Mouse (Mus musculus): ENCODE measurements at regions not wholly inside any gene's neighbourhood (a gene's known extent, or its start where the extent isn't known, plus 50 kb on each side); places are given as distances from the start of the nearest gene placed in this dataset.

DNA sequence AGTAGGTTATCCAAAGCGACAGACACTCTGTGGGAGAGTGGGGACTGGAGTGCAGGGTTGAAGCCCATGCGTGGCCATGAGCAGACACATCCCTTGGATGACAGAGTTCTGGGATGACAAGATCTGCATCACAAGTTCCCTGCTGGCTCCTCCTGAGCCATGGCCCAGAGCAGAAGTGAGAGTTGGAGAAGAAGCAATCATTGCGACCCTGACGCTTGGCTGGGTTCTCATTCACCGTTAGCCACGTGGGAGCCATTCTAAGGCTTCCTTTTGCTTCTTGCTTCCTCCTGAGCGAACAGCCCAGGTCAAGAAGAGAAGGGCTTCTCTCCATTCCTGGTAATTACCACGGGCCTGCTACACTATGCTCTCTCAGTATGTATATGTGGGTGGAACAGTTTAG lies 244.6 kb downstream of the Foxo1 start:
- H3K4me1 ChIP-seq (ENCODE audit: control insufficient read depth, insufficient read depth, low read length) = no peaks in the 10 kb centered on the region
- ATAC-seq (ENCODE audit: low read depth) = no peak
- no peak overlapping the region for H3K4me2 ChIP-seq (ENCODE audit: low read depth, low read length)
- H3K27ac ChIP-seq (ENCODE audit: low read depth, low read length) = no peak overlapping the region
- no peaks in the 10 kb centered on the region for H3K36me3 ChIP-seq (ENCODE audit: control insufficient read depth, insufficient read depth, low read length)
- H3K9ac ChIP-seq (replicated peaks; ENCODE audit: low read depth, low read length) = no peak overlapping the region
- no peaks in the 10 kb centered on the region for H3K27me3 ChIP-seq (ENCODE audit: control insufficient read depth, insufficient read depth, low read length)
- H3K4me3 ChIP-seq (ENCODE audit: low read depth, low read length) = no peak overlapping the region
- no peaks in the 10 kb centered on the region for H3K9me3 ChIP-seq (ENCODE audit: control insufficient read depth, low read length)
- WGBS = 90% methylated on average over 8 of the region's 8 CpGs

DNA sequence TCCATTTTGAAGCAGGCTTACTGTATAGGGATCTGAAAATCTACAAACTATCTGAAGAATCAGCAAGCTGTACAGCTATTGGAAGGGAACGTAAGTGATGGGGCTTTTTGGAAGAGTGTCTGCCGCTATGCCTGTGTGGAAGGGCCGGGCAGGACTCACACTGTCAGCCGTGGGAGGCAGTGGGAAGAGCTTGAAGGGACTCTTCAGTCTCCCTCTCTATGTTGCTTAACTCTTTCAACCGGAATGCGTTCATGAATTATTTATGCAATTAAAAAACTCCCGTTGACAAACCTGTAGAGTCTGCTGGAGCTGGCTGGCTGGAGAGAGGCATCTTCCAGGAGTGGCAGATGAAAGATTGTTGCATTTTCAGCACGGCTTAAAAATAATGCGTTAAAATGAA lies 243.4 kb downstream of the Foxo1 start:
- H3K36me3 ChIP-seq (ENCODE audit: control insufficient read depth, insufficient read depth, low read length) = no peaks in the 10 kb centered on the region
- no peaks in the 10 kb centered on the region for H3K27me3 ChIP-seq (ENCODE audit: control insufficient read depth, insufficient read depth, low read length)
- 50% methylated on average over 9 of the region's 9 CpGs for WGBS
- H3K4me2 ChIP-seq (ENCODE audit: low read depth, low read length) = no peak overlapping the region
- ATAC-seq (ENCODE audit: low read depth) = peak; percentile 45; the same call in 1 of the 2 replicates
- H3K4me1 ChIP-seq (ENCODE audit: control insufficient read depth, insufficient read depth, low read length) = no peaks in the 10 kb centered on the region
- no peak overlapping the region for H3K9ac ChIP-seq (replicated peaks; ENCODE audit: low read depth, low read length)
- no peaks in the 10 kb centered on the region for H3K9me3 ChIP-seq (ENCODE audit: control insufficient read depth, low read length)
- no peak overlapping the region for H3K27ac ChIP-seq (ENCODE audit: low read depth, low read length)
- no peak overlapping the region for H3K4me3 ChIP-seq (ENCODE audit: low read depth, low read length)

DNA sequence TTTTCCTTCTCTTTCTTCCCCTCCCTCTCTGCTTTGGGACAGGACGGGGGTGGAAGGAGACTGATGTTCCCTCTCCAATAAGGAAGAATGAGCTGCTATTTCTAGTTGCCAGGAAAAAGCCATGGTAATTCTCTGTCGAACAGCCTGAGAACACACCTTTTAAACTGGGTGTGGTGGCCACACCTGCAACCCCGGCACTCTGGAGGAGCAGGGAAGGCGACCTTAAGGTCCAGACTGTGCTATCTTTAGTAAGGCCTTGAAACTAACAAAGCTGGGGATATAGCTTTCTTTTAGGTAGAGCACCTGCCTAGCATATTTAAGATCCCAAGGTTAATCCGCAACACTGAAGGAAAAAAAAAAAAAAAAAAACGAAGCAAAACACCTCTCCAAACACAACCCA lies 242.7 kb downstream of the Foxo1 start:
- Histone ChIP-seq H3K27me3 (ENCODE audit: control insufficient read depth, insufficient read depth, low read length) (no peaks in the 10 kb centered on the region), H3K4me3 (ENCODE audit: low read depth, low read length) (no peak overlapping the region), H3K9ac (replicated peaks; ENCODE audit: low read depth, low read length) (no peak overlapping the region), H3K4me1 (ENCODE audit: control insufficient read depth, insufficient read depth, low read length) (no peaks in the 10 kb centered on the region), H3K36me3 (ENCODE audit: control insufficient read depth, insufficient read depth, low read length) (no peaks in the 10 kb centered on the region), H3K4me2 (ENCODE audit: low read depth, low read length) (0 out of 2 replicates have a peak overlapping the region, but pooled peaks have one; percentile 32), H3K9me3 (ENCODE audit: control insufficient read depth, low read length) (no peaks in the 10 kb centered on the region), H3K27ac (ENCODE audit: low read depth, low read length) (no peak overlapping the region)
- 76% methylated on average over 6 of the region's 6 CpGs for WGBS
- ATAC-seq (ENCODE audit: low read depth) = peak; percentile 29; the same call in 1 of the 2 replicates

DNA sequence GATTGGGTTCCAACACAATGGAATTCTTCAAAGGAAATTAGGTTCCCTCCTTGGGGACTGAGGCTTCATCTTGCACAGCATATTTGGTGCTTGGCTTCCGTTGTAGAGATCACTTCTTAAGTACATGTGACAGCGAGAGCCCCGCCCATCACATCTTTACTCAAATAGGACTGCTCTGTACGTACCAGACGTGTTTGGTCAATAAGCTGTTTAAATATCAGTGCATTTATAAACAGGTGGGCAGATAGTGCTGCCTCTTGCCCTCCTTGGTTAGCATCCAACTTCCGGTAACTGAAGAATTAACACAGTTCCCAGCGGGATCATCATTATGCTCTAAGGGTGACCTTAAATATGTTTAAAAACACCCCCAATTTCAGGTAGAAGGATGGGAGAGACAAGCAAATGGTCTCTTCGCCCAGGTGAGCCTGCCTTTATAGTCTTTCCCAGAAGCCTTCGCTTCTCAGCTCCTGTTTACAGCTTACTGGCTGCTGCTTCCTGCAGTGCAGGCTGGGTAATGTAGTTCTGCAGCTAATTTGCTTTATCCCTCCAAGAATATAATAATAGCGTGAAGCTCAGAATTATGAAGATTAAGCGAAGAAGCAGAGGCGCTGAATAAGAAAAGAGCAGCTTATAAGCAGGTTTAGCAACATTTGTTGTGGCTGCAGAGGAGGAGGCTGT lies 242.1 kb downstream of the Foxo1 start:
- H3K4me1 ChIP-seq (ENCODE audit: control insufficient read depth, insufficient read depth, low read length) = no peaks in the 10 kb centered on the region
- H3K4me2 ChIP-seq (ENCODE audit: low read depth, low read length) = peak overlapping the region; percentile 32; the same call in 1 of the 2 replicates
- peak; percentile 83 for ATAC-seq (ENCODE audit: low read depth)
- peak overlapping the region; percentile 11; the same call in 1 of the 2 replicates for H3K4me3 ChIP-seq (ENCODE audit: low read depth, low read length)
- H3K9ac ChIP-seq (replicated peaks; ENCODE audit: low read depth, low read length) = 0 out of 2 replicates have a peak overlapping the region, but pooled peaks have one; percentile 28
- no peaks in the 10 kb centered on the region for H3K9me3 ChIP-seq (ENCODE audit: control insufficient read depth, low read length)
- no peak overlapping the region for H3K27ac ChIP-seq (ENCODE audit: low read depth, low read length)
- H3K27me3 ChIP-seq (ENCODE audit: control insufficient read depth, insufficient read depth, low read length) = no peaks in the 10 kb centered on the region
- H3K36me3 ChIP-seq (ENCODE audit: control insufficient read depth, insufficient read depth, low read length) = no peaks in the 10 kb centered on the region
- WGBS = 66% methylated on average over 12 of the region's 12 CpGs

DNA sequence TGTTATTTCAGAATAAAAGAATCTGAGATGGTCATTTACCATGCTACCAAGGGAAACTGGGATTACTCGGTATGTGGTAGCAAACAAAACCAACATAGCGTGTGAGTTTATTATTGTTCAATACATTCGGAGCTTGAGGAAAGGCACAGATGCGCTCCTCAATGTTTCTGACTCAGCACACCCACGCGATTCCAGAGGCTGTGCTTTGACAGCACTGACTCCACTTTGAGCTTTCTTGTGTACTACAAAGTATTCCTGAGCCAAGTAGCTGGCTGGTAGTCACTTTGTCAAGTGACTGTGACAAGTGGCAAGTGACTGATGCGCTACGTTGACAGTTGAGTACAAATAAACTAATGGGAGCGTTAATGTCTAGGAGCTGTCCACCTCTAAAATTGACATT lies 235.8 kb downstream of the Foxo1 start:
- Histone ChIP-seq H3K27ac (ENCODE audit: low read depth, low read length) (no peak overlapping the region), H3K9ac (replicated peaks; ENCODE audit: low read depth, low read length) (no peak overlapping the region), H3K36me3 (ENCODE audit: control insufficient read depth, insufficient read depth, low read length) (no peaks in the 10 kb centered on the region), H3K4me3 (ENCODE audit: low read depth, low read length) (no peak overlapping the region), H3K27me3 (ENCODE audit: control insufficient read depth, insufficient read depth, low read length) (no peaks in the 10 kb centered on the region), H3K4me1 (ENCODE audit: control insufficient read depth, insufficient read depth, low read length) (no peaks in the 10 kb centered on the region), H3K9me3 (ENCODE audit: control insufficient read depth, low read length) (no peaks in the 10 kb centered on the region), H3K4me2 (ENCODE audit: low read depth, low read length) (no peak overlapping the region)
- 84% methylated on average over 9 of the region's 9 CpGs for WGBS
- no peak for ATAC-seq (ENCODE audit: low read depth)

DNA sequence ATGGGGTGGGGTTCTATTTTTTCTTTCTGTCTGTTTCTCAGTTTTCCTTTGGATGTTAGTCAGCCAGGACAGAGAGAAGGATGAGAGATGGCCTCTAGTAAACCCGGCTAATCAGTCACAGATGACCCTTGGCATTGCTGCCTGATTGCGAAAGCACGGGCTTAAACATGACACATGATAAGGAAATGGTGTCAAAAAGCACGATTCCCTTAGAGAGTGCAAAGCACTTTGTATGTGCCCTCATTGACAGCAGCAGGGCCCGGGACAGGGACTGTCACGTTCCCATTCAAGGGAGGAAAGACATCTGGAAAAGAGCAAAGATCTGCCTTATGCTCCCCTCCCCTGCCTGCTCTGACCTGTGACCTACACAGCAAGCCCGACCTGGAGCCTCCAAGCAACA lies 234.1 kb downstream of the Foxo1 start:
- Histone ChIP-seq H3K4me2 (ENCODE audit: low read depth, low read length) (no peak overlapping the region), H3K9ac (replicated peaks; ENCODE audit: low read depth, low read length) (no peak overlapping the region), H3K4me1 (ENCODE audit: control insufficient read depth, insufficient read depth, low read length) (no peaks in the 10 kb centered on the region), H3K9me3 (ENCODE audit: control insufficient read depth, low read length) (no peaks in the 10 kb centered on the region), H3K36me3 (ENCODE audit: control insufficient read depth, insufficient read depth, low read length) (no peaks in the 10 kb centered on the region), H3K27ac (ENCODE audit: low read depth, low read length) (no peak overlapping the region), H3K27me3 (ENCODE audit: control insufficient read depth, insufficient read depth, low read length) (no peaks in the 10 kb centered on the region), H3K4me3 (ENCODE audit: low read depth, low read length) (no peak overlapping the region)
- 77% methylated on average over 7 of the region's 7 CpGs for WGBS
- ATAC-seq (ENCODE audit: low read depth) = no peak

DNA sequence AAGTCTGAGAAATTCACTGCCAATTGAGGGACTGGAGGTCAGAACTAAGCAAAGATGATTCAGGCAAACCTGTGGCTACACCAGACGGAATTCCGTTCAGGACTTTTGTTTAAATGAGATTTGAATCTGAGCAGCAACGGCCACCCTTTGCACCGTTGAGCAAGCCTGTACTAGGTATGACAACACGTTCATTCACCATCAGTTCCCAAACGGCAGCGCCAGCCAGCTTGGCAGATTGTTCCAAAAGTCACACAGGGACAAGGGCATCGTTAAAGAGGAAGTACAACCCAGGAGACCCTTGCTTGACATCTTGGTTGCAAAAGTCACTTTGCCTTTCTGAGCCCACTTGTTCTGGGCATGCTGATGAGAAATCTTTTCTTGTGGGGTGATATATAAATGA lies 233.5 kb downstream of the Foxo1 start:
- H3K27ac ChIP-seq (ENCODE audit: low read depth, low read length) = no peak overlapping the region
- H3K9ac ChIP-seq (replicated peaks; ENCODE audit: low read depth, low read length) = no peak overlapping the region
- no peaks in the 10 kb centered on the region for H3K27me3 ChIP-seq (ENCODE audit: control insufficient read depth, insufficient read depth, low read length)
- H3K4me1 ChIP-seq (ENCODE audit: control insufficient read depth, insufficient read depth, low read length) = no peaks in the 10 kb centered on the region
- no peak for ATAC-seq (ENCODE audit: low read depth)
- H3K36me3 ChIP-seq (ENCODE audit: control insufficient read depth, insufficient read depth, low read length) = no peaks in the 10 kb centered on the region
- no peak overlapping the region for H3K4me2 ChIP-seq (ENCODE audit: low read depth, low read length)
- no peak overlapping the region for H3K4me3 ChIP-seq (ENCODE audit: low read depth, low read length)
- 93% methylated on average over 8 of the region's 8 CpGs for WGBS
- H3K9me3 ChIP-seq (ENCODE audit: control insufficient read depth, low read length) = no peaks in the 10 kb centered on the region

DNA sequence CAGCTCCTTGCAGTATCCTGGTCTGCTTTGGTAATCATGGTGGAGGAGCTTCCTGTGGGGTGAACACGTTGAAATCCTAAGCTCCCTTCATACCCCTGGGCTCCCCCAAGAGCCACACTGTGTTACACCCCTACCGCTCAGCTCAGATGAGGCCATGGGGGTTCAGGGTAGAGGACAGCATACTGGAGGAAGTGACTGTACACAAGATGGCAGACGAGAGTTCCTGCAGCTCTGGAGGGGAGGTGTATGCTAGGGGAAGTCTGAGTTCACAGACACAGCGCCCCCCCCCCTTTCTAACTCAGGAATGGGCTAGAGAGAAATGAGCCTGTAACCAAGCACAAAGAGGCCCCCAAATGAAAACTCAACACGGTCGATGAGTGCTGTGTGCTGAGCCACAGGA lies 231.9 kb downstream of the Foxo1 start:
- 80% methylated on average over 6 of the region's 6 CpGs for WGBS
- Histone ChIP-seq H3K4me2 (ENCODE audit: low read depth, low read length) (no peak overlapping the region), H3K9me3 (ENCODE audit: control insufficient read depth, low read length) (no peaks in the 10 kb centered on the region), H3K36me3 (ENCODE audit: control insufficient read depth, insufficient read depth, low read length) (no peaks in the 10 kb centered on the region), H3K4me3 (ENCODE audit: low read depth, low read length) (no peak overlapping the region), H3K9ac (replicated peaks; ENCODE audit: low read depth, low read length) (no peak overlapping the region), H3K27me3 (ENCODE audit: control insufficient read depth, insufficient read depth, low read length) (no peaks in the 10 kb centered on the region), H3K4me1 (ENCODE audit: control insufficient read depth, insufficient read depth, low read length) (no peaks in the 10 kb centered on the region), H3K27ac (ENCODE audit: low read depth, low read length) (no peak overlapping the region)
- ATAC-seq (ENCODE audit: low read depth) = no peak

DNA sequence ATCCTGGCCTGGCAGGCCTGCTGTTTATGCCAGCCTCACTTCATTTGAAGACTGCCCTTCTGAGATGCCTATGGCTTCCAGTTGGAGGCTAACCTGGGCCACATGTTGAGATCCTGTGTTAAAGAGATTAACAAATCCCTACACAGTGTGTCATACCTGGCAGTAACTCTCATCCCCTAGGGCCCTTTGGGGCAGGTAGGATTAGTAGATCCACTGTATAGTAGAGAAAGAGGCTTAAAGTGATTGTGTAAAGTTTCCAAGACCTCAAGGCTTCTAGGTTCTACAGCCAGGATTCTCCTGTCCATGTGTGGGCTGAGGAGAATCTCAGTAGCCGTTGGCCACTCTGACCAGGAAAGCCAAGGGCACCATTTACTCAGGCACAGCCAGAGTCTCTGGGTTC lies 231.4 kb downstream of the Foxo1 start:
- Histone ChIP-seq H3K27ac (ENCODE audit: low read depth, low read length) (no peak overlapping the region), H3K9me3 (ENCODE audit: control insufficient read depth, low read length) (no peaks in the 10 kb centered on the region), H3K9ac (replicated peaks; ENCODE audit: low read depth, low read length) (no peak overlapping the region), H3K27me3 (ENCODE audit: control insufficient read depth, insufficient read depth, low read length) (no peaks in the 10 kb centered on the region), H3K36me3 (ENCODE audit: control insufficient read depth, insufficient read depth, low read length) (no peaks in the 10 kb centered on the region), H3K4me2 (ENCODE audit: low read depth, low read length) (no peak overlapping the region), H3K4me1 (ENCODE audit: control insufficient read depth, insufficient read depth, low read length) (no peaks in the 10 kb centered on the region), H3K4me3 (ENCODE audit: low read depth, low read length) (no peak overlapping the region)
- ATAC-seq (ENCODE audit: low read depth) = no peak
- 94% methylated on average over 1 of the region's 1 CpGs for WGBS

All from neural tube, embryonic 14.5 days (tissue).